Mouse (Mus musculus) forebrain, embryonic 12.5 days (tissue): ENCODE results near the gene Zfp94. TPM values are rescaled to one million over a fixed set of nuclear protein-coding genes. Genes with fewer than 3 reads are reported as not detected.

ENCODE experiments used
- ATAC-seq: fragments of 200-750 bp; cut with Nextera tagmentation; 2 replicates; pipeline ENCODE4 v1.8.0; 2017; ENCODE audit warnings: moderate TSS enrichment; ENCODE audit not compliant: low FRiP score
- H3K27ac ChIP-seq: fragments of 300-500 bp; sonication (generic); 2 replicates; pipeline ENCODE4 v1.5.1; 2016; ENCODE audit warnings: mild to moderate bottlenecking
- H3K27me3 ChIP-seq: fragments of 300-500 bp; sonication (generic); 2 replicates; pipeline ENCODE4 v1.6.1; 2016; ENCODE audit warnings: mild to moderate bottlenecking
- H3K36me3 ChIP-seq: fragments of 300-500 bp; sonication (generic); replicated peaks from 2 replicates; pipeline ENCODE4 v1.6.1; 2016; ENCODE audit warnings: mild to moderate bottlenecking
- H3K4me1 ChIP-seq: fragments of 300-500 bp; sonication (generic); 2 replicates; pipeline ENCODE4 v1.6.1; 2016
- H3K4me2 ChIP-seq: fragments of 300-500 bp; sonication (generic); 2 replicates; pipeline ENCODE4 v1.6.1; 2016; ENCODE audit warnings: mild to moderate bottlenecking, moderate library complexity
- H3K4me3 ChIP-seq: fragments of 300-500 bp; sonication (generic); replicated peaks from 2 replicates; pipeline ENCODE4 v1.5.1; 2016; ENCODE audit warnings: mild to moderate bottlenecking
- H3K9ac ChIP-seq: fragments of 300-500 bp; sonication (generic); 2 replicates; pipeline ENCODE4 v1.6.1; 2016; ENCODE audit warnings: mild to moderate bottlenecking
- H3K9me3 ChIP-seq: fragments of 300-500 bp; sonication (generic); 2 replicates; pipeline ENCODE4 v1.6.1; 2016
- WGBS: fragments of 180-500 bp; shearing (Covaris S2); methylation state at CpG from one replicate; pipeline ENCODE4 v1.1.7; 2016; 5-methylcytosine and 5-hydroxymethylcytosine counted together
- polyA plus RNA-seq: library from polyadenylated mRNA; unstranded; fragments of >200 nt; fragmentation: Nextera tagmentation; extraction: Ambion mirVana; gene quantifications from 2 replicates; pipeline ENCODE4 v1.2.1, GENCODE M21; 2016

Gene Zfp94
- polyA plus RNA-seq, 1 experiment from 2014 or later = 17.8 TPM

- peak within 1 kb of the TSS; percentile 69 for H3K4me3 ChIP-seq
- H3K4me2 ChIP-seq = peak within 1 kb of the TSS; percentile 91
- no peaks in the 10 kb centered on the region for H3K9me3 ChIP-seq
- H3K9ac ChIP-seq = peak within 1 kb of the TSS; percentile 85
- H3K4me1 ChIP-seq = peaks cover 14% of the 10 kb centered on the region
- peaks cover 39% of the 10 kb centered on the region for H3K36me3 ChIP-seq
- H3K27ac ChIP-seq = peak within 1 kb of the TSS; percentile 95
- WGBS = under 1% methylated on average over 13 of the region's 13 CpGs
- no peaks in the 10 kb centered on the region for H3K27me3 ChIP-seq
- ATAC-seq = peak; percentile 75
Observed at GRCm38 (mm10) chr7:24300771-24301282, 15.6 kb downstream of the Zfp94 start, which contains the start of gene Zfp61. TSS of gene Zfp61 (minus strand) at chr7:24301232.

- Histone ChIP-seq H3K4me3 (peak overlapping the region; percentile 69), H3K27ac (peak overlapping the region; percentile 95), H3K4me1 (peaks cover 14% of the 10 kb centered on the region), H3K36me3 (peaks cover 44% of the 10 kb centered on the region), H3K9me3 (no peaks in the 10 kb centered on the region), H3K27me3 (no peaks in the 10 kb centered on the region), H3K4me2 (peak overlapping the region; percentile 91), H3K9ac (peak overlapping the region; percentile 85)
- ATAC-seq = peak; percentile 39
- WGBS = under 1% methylated on average over 18 of the region's 18 CpGs
Observed at GRCm38 (mm10) chr7:24299823-24300481, 16.5 kb downstream of the Zfp94 start.

GRCm38 (mm10) chr7:24298973-24299708 is 17.3 kb downstream of the Zfp94 start:
- Histone ChIP-seq H3K27ac (peak overlapping the region; percentile 95), H3K4me2 (peak overlapping the region; percentile 91), H3K4me1 (peaks cover 14% of the 10 kb centered on the region), H3K4me3 (peak overlapping the region; percentile 69), H3K27me3 (no peaks in the 10 kb centered on the region), H3K9ac (peak overlapping the region; percentile 85), H3K36me3 (peaks cover 52% of the 10 kb centered on the region), H3K9me3 (no peaks in the 10 kb centered on the region)
- ATAC-seq = peak; percentile 84
- WGBS = under 1% methylated on average over 44 of the region's 47 CpGs

- no peaks in the 10 kb centered on the region for H3K9me3 ChIP-seq
- H3K4me3 ChIP-seq = peak overlapping the region; percentile 69
- peaks cover 14% of the 10 kb centered on the region for H3K4me1 ChIP-seq
- no peak; the same call in 1 of the 2 replicates for ATAC-seq
- H3K9ac ChIP-seq = peak overlapping the region; percentile 85
- peak overlapping the region; percentile 95 for H3K27ac ChIP-seq
- peak overlapping the region; percentile 91 for H3K4me2 ChIP-seq
- WGBS = 0% methylated on average over 11 of the region's 12 CpGs
- H3K36me3 ChIP-seq = peaks cover 54% of the 10 kb centered on the region
- H3K27me3 ChIP-seq = no peaks in the 10 kb centered on the region
Observed at GRCm38 (mm10) chr7:24298635-24298972, 17.9 kb downstream of the Zfp94 start.

GRCm38 (mm10) chr7:24297361-24298095 is 18.9 kb downstream of the Zfp94 start:
- Histone ChIP-seq H3K4me2 (peak overlapping the region; percentile 91), H3K4me3 (no peak overlapping the region), H3K9me3 (no peaks in the 10 kb centered on the region), H3K9ac (peak overlapping the region; percentile 85; the same call in 1 of the 2 replicates), H3K36me3 (peaks cover 54% of the 10 kb centered on the region), H3K27ac (no peak overlapping the region), H3K27me3 (no peaks in the 10 kb centered on the region), H3K4me1 (peaks cover 14% of the 10 kb centered on the region)
- no peak for ATAC-seq
- 93% methylated on average over 15 of the region's 15 CpGs for WGBS

GRCm38 (mm10) chr7:24296386-24296785 is 20.1 kb downstream of the Zfp94 start:
- Histone ChIP-seq H3K4me3 (no peak overlapping the region), H3K4me2 (no peak overlapping the region), H3K36me3 (peaks cover 56% of the 10 kb centered on the region), H3K27me3 (no peaks in the 10 kb centered on the region), H3K27ac (no peak overlapping the region), H3K4me1 (peaks cover 14% of the 10 kb centered on the region), H3K9me3 (no peaks in the 10 kb centered on the region), H3K9ac (no peak overlapping the region)
- WGBS = 97% methylated on average over 7 of the region's 7 CpGs
- no peak for ATAC-seq

GRCm38 (mm10) chr7:24295376-24295775 is 21.1 kb downstream of the Zfp94 start:
- Histone ChIP-seq H3K36me3 (peaks cover 66% of the 10 kb centered on the region), H3K9me3 (no peaks in the 10 kb centered on the region)
- WGBS = 95% methylated on average over 7 of the region's 7 CpGs

GRCm38 (mm10) chr7:24294763-24295162 is 21.7 kb downstream of the Zfp94 start:
- no peak for ATAC-seq
- peaks cover 72% of the 10 kb centered on the region for H3K36me3 ChIP-seq
- no peaks in the 10 kb centered on the region for H3K27me3 ChIP-seq
- H3K4me1 ChIP-seq = peaks cover 5% of the 10 kb centered on the region
- H3K9me3 ChIP-seq = no peaks in the 10 kb centered on the region
- no peak overlapping the region for H3K4me2 ChIP-seq
- H3K4me3 ChIP-seq = no peak overlapping the region
- no peak overlapping the region for H3K9ac ChIP-seq
- no peak overlapping the region for H3K27ac ChIP-seq
- 97% methylated on average over 4 of the region's 4 CpGs for WGBS

More at GRCm38 (mm10) chr7:24295376-24295775, 21.1 kb downstream of the Zfp94 start:
- no peak for ATAC-seq
- Histone ChIP-seq H3K4me2 (no peak overlapping the region), H3K4me3 (no peak overlapping the region), H3K27me3 (no peaks in the 10 kb centered on the region), H3K4me1 (peaks cover 8% of the 10 kb centered on the region), H3K27ac (no peak overlapping the region), H3K9ac (no peak overlapping the region)

GRCm38 (mm10) chr7:24293061-24293851 is 23.2 kb downstream of the Zfp94 start:
- ATAC-seq = no peak
- H3K27me3 ChIP-seq = no peaks in the 10 kb centered on the region
- H3K4me3 ChIP-seq = no peak overlapping the region
- peaks cover 83% of the 10 kb centered on the region for H3K36me3 ChIP-seq
- no peak overlapping the region for H3K27ac ChIP-seq
- H3K4me2 ChIP-seq = no peak overlapping the region
- H3K9ac ChIP-seq = no peak overlapping the region
- H3K9me3 ChIP-seq = no peaks in the 10 kb centered on the region
- WGBS = 88% methylated on average over 12 of the region's 12 CpGs
- peaks cover 4% of the 10 kb centered on the region for H3K4me1 ChIP-seq

GRCm38 (mm10) chr7:24291387-24292090 is 24.9 kb downstream of the Zfp94 start:
- Histone ChIP-seq H3K36me3 (peaks cover 92% of the 10 kb centered on the region), H3K27me3 (no peaks in the 10 kb centered on the region), H3K4me1 (no peaks in the 10 kb centered on the region), H3K9me3 (no peaks in the 10 kb centered on the region), H3K4me3 (no peak overlapping the region), H3K27ac (no peak overlapping the region), H3K4me2 (no peak overlapping the region), H3K9ac (no peak overlapping the region)
- no peak for ATAC-seq
- 92% methylated on average over 27 of the region's 27 CpGs for WGBS

- H3K9me3 ChIP-seq = no peaks in the 10 kb centered on the region
- WGBS = 96% methylated on average over 4 of the region's 4 CpGs
- peaks cover 78% of the 10 kb centered on the region for H3K36me3 ChIP-seq
- H3K27me3 ChIP-seq = no peaks in the 10 kb centered on the region
- no peak overlapping the region for H3K9ac ChIP-seq
- H3K27ac ChIP-seq = no peak overlapping the region
- no peak overlapping the region for H3K4me2 ChIP-seq
- H3K4me1 ChIP-seq = no peaks in the 10 kb centered on the region
- ATAC-seq = no peak
- no peak overlapping the region for H3K4me3 ChIP-seq
Observed at GRCm38 (mm10) chr7:24290106-24290693, 26.3 kb downstream of the Zfp94 start.
